ENCODE assay signal across 8 mouse cellular contexts in genomic region chr5:135957207-135957974, GRCm38 (mm10). TPM values are rescaled to one million over a fixed set of nuclear protein-coding genes. Genes with fewer than 3 reads are reported as not detected.
DNase-seq lines count a peak whose midpoint lies in the region; ATAC-seq lines count a peak whose summit lies in the region.

No protein-coding gene starts in this region.

- ATAC-seq in intestine, embryonic 14.5 days (replicated peaks; ENCODE audit: low FRiP score, low TSS enrichment, low read depth): peak; percentile 83

- H3K4me3 ChIP-seq in intestine, embryonic 14.5 days (ENCODE audit: low read depth, low read length): peak overlapping the region; percentile 35

- DNase-seq in adrenal gland, adult 18-20 months (ENCODE audit: low spot score in 2 of 2): peak; percentile 78 to 84
- peak; percentile 97 for DNase-seq in embryo, embryonic 11 days
- peak; percentile 97 for DNase-seq in gastrocnemius, postnatal 25 days
- DNase-seq in intestine, embryonic 14.5 days (ENCODE audit: low spot score): peak; percentile 93
- peak; percentile 93 to 97 for DNase-seq in left cerebral cortex, postnatal 14 days (ENCODE audit: low spot score in 2 of 2)
- DNase-seq in mesoderm, embryonic 11.5 days (ENCODE audit: low read depth, low spot score): peak; percentile 97
- DNase-seq in right cerebral cortex, postnatal 36 days (ENCODE audit: low spot score in 2 of 2): peak; percentile 91 to 96
- DNase-seq in yolk sac, embryonic 10.5 days (ENCODE audit: low spot score): peak; percentile 98

- H3K27ac ChIP-seq in intestine, embryonic 14.5 days (ENCODE audit: low read depth): peak overlapping the region; percentile 86

- H3K27me3 ChIP-seq in intestine, embryonic 14.5 days (replicated peaks; ENCODE audit: control insufficient read depth, insufficient read depth, low read length): no peaks in the 10 kb centered on the region

- 8% methylated on average over 28 of the region's 28 CpGs for WGBS in intestine, embryonic 14.5 days

- H3K9ac ChIP-seq in intestine, embryonic 14.5 days (ENCODE audit: low read length): peak overlapping the region; percentile 15

- H3K4me1 ChIP-seq in intestine, embryonic 14.5 days (replicated peaks; ENCODE audit: control insufficient read depth, insufficient read depth, low read length): peaks cover 12% of the 10 kb centered on the region

- no peaks in the 10 kb centered on the region for H3K9me3 ChIP-seq in intestine, embryonic 14.5 days (ENCODE audit: control insufficient read depth, low read length)

- intact Hi-C loops in left cerebral cortex, postnatal 14 days (cut with DNase I): loop anchor here (2.0 kb wide), 1 partner anchor 23 kb away; the partner anchor contains the start of gene Ywhag

- no peaks in the 10 kb centered on the region for H3K36me3 ChIP-seq in intestine, embryonic 14.5 days (ENCODE audit: control insufficient read depth, insufficient read depth, low read length)

- H3K4me2 ChIP-seq in intestine, embryonic 14.5 days (ENCODE audit: low read length): peak overlapping the region; percentile 48

RNA-seq across cellular contexts. Expression of gene Ssc4d, which starts 16.9 kb away (rescaled TPM):
- total RNA-seq in adrenal gland, adult 18-20 months (2021): 1 to 10 TPM; 3.3 to 4.3 TPM
- total RNA-seq in gastrocnemius, postnatal 25 days (2021): 1 to 10 TPM in 1 of 2 experiments, under 1 TPM in 1; 0.67 to 1.2 TPM
- 2.1 and 2.9 TPM in 2 replicates for polyA plus RNA-seq in intestine, embryonic 14.5 days (2014; fragmentation: Nextera tagmentation; extraction: Ambion mirVana)
- 1 to 10 TPM; 1.4 to 1.5 TPM for total RNA-seq in left cerebral cortex, postnatal 14 days (2021)

RNA-seq across cellular contexts. Expression of gene Zp3, which starts 22.5 kb away (rescaled TPM):
- not detected for total RNA-seq in adrenal gland, adult 18-20 months (2021)
- not detected for total RNA-seq in gastrocnemius, postnatal 25 days (2021)
- polyA plus RNA-seq in intestine, embryonic 14.5 days (2014; fragmentation: Nextera tagmentation; extraction: Ambion mirVana): not detected in 2 replicates
- not detected for total RNA-seq in left cerebral cortex, postnatal 14 days (2021)

RNA-seq across cellular contexts. Expression of gene Ywhag, which starts 23.0 kb away (rescaled TPM):
- 100 to 1,000 TPM; 665 to 853 TPM for total RNA-seq in adrenal gland, adult 18-20 months (2021)
- 100 to 1,000 TPM; 282 to 288 TPM for total RNA-seq in gastrocnemius, postnatal 25 days (2021)
- polyA plus RNA-seq in intestine, embryonic 14.5 days (2014; fragmentation: Nextera tagmentation; extraction: Ambion mirVana): 93.3 and 95.7 TPM in 2 replicates
- total RNA-seq in left cerebral cortex, postnatal 14 days (2021): 1,000 to 10,000 TPM; 1,469 to 1,528 TPM

RNA-seq across cellular contexts. Expression of gene Dtx2, which starts 37.2 kb away (rescaled TPM):
- 10 to 100 TPM; 12.8 to 18.7 TPM for total RNA-seq in adrenal gland, adult 18-20 months (2021)
- total RNA-seq in gastrocnemius, postnatal 25 days (2021): 1 to 10 TPM; 5.9 to 7.3 TPM
- 23.2 and 24.6 TPM in 2 replicates for polyA plus RNA-seq in intestine, embryonic 14.5 days (2014; fragmentation: Nextera tagmentation; extraction: Ambion mirVana)
- total RNA-seq in left cerebral cortex, postnatal 14 days (2021): 1 to 10 TPM; 8.6 to 9.1 TPM

Comparison
In these comparisons a context has a peak if more than half of its experiments do, and no peak if none do; other contexts are left out.
1. Peak in every context shown above with its lines: DNase-seq, ATAC-seq, H3K4me3 ChIP-seq and H3K27ac ChIP-seq.